Mouse (Mus musculus): ENCODE data around the gene Sik3.

DNA sequence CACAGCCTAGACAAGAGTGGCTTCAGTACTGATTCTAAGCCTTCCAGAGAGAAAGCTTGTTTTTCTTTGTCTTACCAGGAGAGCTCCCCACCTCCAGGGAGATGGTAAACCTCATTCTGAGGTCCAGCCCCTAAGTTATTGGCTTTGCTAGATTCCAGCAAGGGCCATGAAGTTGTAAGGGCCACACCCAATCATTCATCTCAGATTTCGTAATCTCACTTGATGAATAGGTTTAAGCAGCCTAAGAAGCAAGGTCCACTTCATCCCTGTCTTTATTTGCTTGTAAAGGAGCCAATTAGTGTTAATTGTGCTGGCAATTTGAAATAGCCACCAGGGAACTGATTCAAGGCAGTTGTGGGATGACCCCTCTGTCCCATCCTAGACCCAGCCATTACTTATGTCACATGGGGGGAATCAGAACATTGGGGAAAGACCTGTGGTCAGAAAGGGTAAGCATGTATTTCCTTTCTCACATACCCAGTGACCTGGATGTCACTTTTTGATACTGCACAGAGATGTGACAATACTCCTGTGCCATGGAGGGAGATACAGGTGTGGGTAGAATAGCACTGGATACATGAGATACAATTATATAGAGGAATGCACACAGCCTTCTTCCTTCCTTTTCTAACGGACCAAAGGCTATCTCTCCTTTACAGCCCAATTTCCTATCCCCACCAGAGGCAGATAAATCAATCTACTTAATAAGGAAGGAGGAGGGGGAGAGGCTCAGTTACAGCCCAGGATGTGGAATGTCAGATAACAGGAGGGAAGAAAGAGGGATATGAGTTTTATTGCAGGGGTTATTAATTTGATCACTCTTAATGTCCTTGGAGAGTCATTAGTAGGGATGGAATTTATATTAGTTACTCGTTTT is 1.3 kb upstream of the Sik3 start:
- TF ChIP-seq CTCF (IDR thresholded peaks at IDR 0.05; ENCODE audit: insufficient read depth, low read length) (no peak), POLR2A (IDR thresholded peaks at IDR 0.05; ENCODE audit: borderline replicate concordance, extremely low read depth, low read depth, low read length) (no peak)

Data from lung, adult 2 months (tissue).